Mouse (Mus musculus) MEL (cell line): ENCODE data around the gene Palmd.

Source experiments
- CHD2 ChIP-seq: IDR thresholded peaks from 2 replicates; pipeline ENCODE4 v1.6.1; 2011; ENCODE audit warnings: low read length, improper control_type of control experiment
- CTCF ChIP-seq, 3 experiments: IDR thresholded peaks in 2 of 3; conservative IDR thresholded peaks in 1 of 3; 2 replicates each; pipeline ENCODE4 v1.5.1; 2011 to 2012; ENCODE audit warnings: low read length in 3 of 3, low read depth in 2 of 3, mild to moderate bottlenecking in 2 of 3, improper control_type of control experiment in 1 of 3, inconsistent platforms in 1 of 3, mixed read lengths in 1 of 3, moderate library complexity in 1 of 3; ENCODE audit not compliant: control insufficient read depth in 1 of 3, insufficient read depth in 1 of 3, poor library complexity in 1 of 3, severe bottlenecking in 1 of 3
- ELF1 ChIP-seq: IDR thresholded peaks from 2 replicates; pipeline ENCODE4 v1.6.1; 2014; ENCODE audit warnings: low read depth, mild to moderate bottlenecking, inconsistent platforms, low read length, improper control_type of control experiment, moderate library complexity
- EP300 ChIP-seq, 2 experiments: IDR thresholded peaks; 2 replicates each; pipeline ENCODE4 v1.6.1; 2011; ENCODE audit warnings: improper control_type of control experiment in 2 of 2, low read length in 2 of 2, low read depth in 1 of 2, mild to moderate bottlenecking in 1 of 2
- MAFK ChIP-seq: IDR thresholded peaks from 2 replicates; pipeline ENCODE4 v1.6.1; 2011; ENCODE audit warnings: low read depth, mild to moderate bottlenecking, low read length, improper control_type of control experiment, borderline replicate concordance
- POLR2A ChIP-seq, 2 experiments: IDR thresholded peaks; 2 replicates each; pipeline ENCODE4 v1.6.1; 2011 to 2012; ENCODE audit warnings: low read length in 2 of 2, mild to moderate bottlenecking in 2 of 2, control low read depth in 1 of 2, improper control_type of control experiment in 1 of 2, low read depth in 1 of 2, moderate library complexity in 1 of 2; ENCODE audit not compliant: control insufficient read depth in 1 of 2, insufficient read depth in 1 of 2, poor library complexity in 1 of 2
- TAL1 ChIP-seq: IDR thresholded peaks from 2 replicates; pipeline ENCODE4 v1.6.1; 2012; ENCODE audit warnings: mild to moderate bottlenecking, inconsistent platforms, low read length, moderate library complexity, mixed read lengths
- ZNF384 ChIP-seq: IDR thresholded peaks from 2 replicates; pipeline ENCODE4 v1.6.1; 2012; ENCODE audit warnings: low read depth, mild to moderate bottlenecking, inconsistent platforms, low read length, improper control_type of control experiment

GRCm38 (mm10) chr3:116964426-116964825 lies 4.4 kb downstream of the Palmd start:
- no peak for TF ChIP-seq POLR2A (IDR thresholded peaks at IDR 0.05; ENCODE audit: control insufficient read depth in 1 of 2, insufficient read depth in 1 of 2, low read depth in 1 of 2, low read length in 2 of 2, poor library complexity in 1 of 2)
- no peak for TF ChIP-seq ZNF384
- TF ChIP-seq CTCF (IDR thresholded peaks at IDR 0.05 in 2 of 3, conservative IDR thresholded peaks at IDR 0.05 in 1 of 3; ENCODE audit: control insufficient read depth in 1 of 3, insufficient read depth in 1 of 3, low read depth in 2 of 3, low read length in 3 of 3, poor library complexity in 1 of 3, severe bottlenecking in 1 of 3), result no peak
- no peak for TF ChIP-seq EP300 (IDR thresholded peaks at IDR 0.05; ENCODE audit: low read depth in 1 of 2, low read length in 2 of 2)
- no peak for TF ChIP-seq MAFK
- no peak for TF ChIP-seq TAL1
- no peak for TF ChIP-seq ELF1
- TF ChIP-seq CHD2, result no peak
